Mouse (Mus musculus): Measurements from ENCODE around the gene Gm17783.

DNA sequence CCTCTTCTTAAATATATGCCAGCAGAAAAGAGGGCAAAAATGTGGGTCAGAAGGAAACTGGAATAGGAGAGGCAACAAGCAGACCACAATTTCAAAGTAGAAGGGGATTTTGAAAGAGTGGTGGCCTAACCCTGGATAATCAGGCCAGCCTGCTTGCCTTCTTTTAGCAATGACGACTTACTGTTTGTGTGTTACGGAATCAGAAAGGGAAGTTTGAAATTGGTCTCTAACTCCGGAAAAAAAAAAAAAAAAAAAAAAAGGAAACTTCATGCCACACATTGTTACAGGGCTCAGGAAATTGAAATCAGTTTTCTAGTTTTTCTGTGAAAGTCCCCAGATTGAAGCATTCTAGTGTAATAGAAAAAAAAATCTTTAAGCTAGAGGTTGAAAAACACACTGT lies 29.9 kb upstream of the Gm17783 start:
- TF ChIP-seq CTCF (conservative IDR thresholded peaks at IDR 0.05; ENCODE audit: insufficient read depth, insufficient read length, low read depth, low read length) (no peak), POLR2A (IDR thresholded peaks at IDR 0.05; ENCODE audit: low read depth, low read length) (no peak)

All from kidney, adult 2 months (tissue).